In the genomic region with DNA sequence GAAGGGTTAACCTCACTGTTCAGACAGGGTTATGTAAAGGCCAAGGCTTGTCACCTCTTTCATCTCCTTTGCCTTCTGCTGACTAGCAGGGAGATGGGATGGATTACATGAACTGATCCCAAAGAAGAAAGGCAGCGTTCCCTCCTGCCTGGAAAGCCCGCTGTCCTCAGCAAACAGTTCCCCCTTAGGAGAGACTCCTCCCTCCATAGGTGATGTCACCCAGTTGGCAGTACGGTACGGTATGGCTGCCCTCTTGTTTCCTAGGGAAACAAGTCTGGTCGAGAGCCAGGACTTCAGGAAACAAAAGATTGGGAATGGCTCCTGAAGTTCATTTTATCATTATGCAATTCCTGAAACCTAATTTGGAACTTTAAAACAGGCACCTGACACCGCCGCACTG, we compare ENCODE assay signal across 9 mouse cellular contexts. TPM values are rescaled to one million over a fixed set of nuclear protein-coding genes. Genes with fewer than 3 reads are reported as not detected.
DNase-seq lines count a peak whose midpoint lies in the region; ATAC-seq lines count a peak whose summit lies in the region.
"Had no signal": no experiment of that assay in that cellular context is flagged by ENCODE, and none has a peak within 500 bp of the region (broad histone marks: within the 10 kb centered on the region; RNA-seq: fewer than 3 reads in every experiment).

No protein-coding gene starts in this region.

- no peaks in the 10 kb centered on the region for H3K9me3 ChIP-seq in kidney, embryonic 16.5 days (ENCODE audit: low read length)
- H3K9me3 ChIP-seq in embryonic facial prominence, embryonic 13.5 days: no peaks in the 10 kb centered on the region
- H3K9me3 ChIP-seq: lung, embryonic 15.5 days had no signal

- 0 out of 2 replicates have a peak, but pooled peaks have one; percentile 52 for ATAC-seq in kidney, embryonic 16.5 days (ENCODE audit: low FRiP score, low TSS enrichment)
- no peak for ATAC-seq in embryonic facial prominence, embryonic 13.5 days (ENCODE audit: insufficient number of reproducible peaks, insufficient read depth, low FRiP score, low TSS enrichment, low read depth)

- H3K9ac ChIP-seq in kidney, embryonic 16.5 days (replicated peaks; ENCODE audit: low read length): no peak overlapping the region
- 0 out of 2 replicates have a peak overlapping the region, but pooled peaks have one; percentile 32 for H3K9ac ChIP-seq in embryonic facial prominence, embryonic 13.5 days
- H3K9ac ChIP-seq: lung, embryonic 15.5 days had no signal

- no peak overlapping the region for H3K4me3 ChIP-seq in kidney, embryonic 16.5 days (ENCODE audit: low read length)
- H3K4me3 ChIP-seq in embryonic facial prominence, embryonic 13.5 days: no peak overlapping the region
- H3K4me3 ChIP-seq: lung, embryonic 15.5 days had no signal

- no peak overlapping the region for H3K4me2 ChIP-seq in kidney, embryonic 16.5 days (replicated peaks; ENCODE audit: low read depth, low read length)
- no peak overlapping the region for H3K4me2 ChIP-seq in embryonic facial prominence, embryonic 13.5 days
- H3K4me2 ChIP-seq: lung, embryonic 15.5 days had no signal

- peak; percentile 41 to 54 for DNase-seq in adrenal gland, postnatal 36 days
- no peak for DNase-seq in adrenal gland, adult 2 months
- no peak for DNase-seq in kidney, adult 9 months
- peak; percentile 31 for DNase-seq in lung, postnatal 25 days (ENCODE audit: low spot score)
- DNase-seq in urinary bladder, postnatal 25 days (ENCODE audit: low spot score): no peak
- no peak for DNase-seq in left cerebral cortex, adult 9 months (ENCODE audit: low spot score in 2 of 2)

- H3K27me3 ChIP-seq in kidney, embryonic 16.5 days (ENCODE audit: insufficient read depth, low read length): no peaks in the 10 kb centered on the region
- H3K27me3 ChIP-seq in embryonic facial prominence, embryonic 13.5 days: no peaks in the 10 kb centered on the region
- H3K27me3 ChIP-seq: lung, embryonic 15.5 days had no signal

- H3K4me1 ChIP-seq in kidney, embryonic 16.5 days (ENCODE audit: insufficient read depth, low read length): peaks cover 22% of the 10 kb centered on the region
- H3K4me1 ChIP-seq in embryonic facial prominence, embryonic 13.5 days: peaks cover 37% of the 10 kb centered on the region

- 45% methylated on average over 7 of the region's 7 CpGs for WGBS in kidney, embryonic 16.5 days
- WGBS in embryonic facial prominence, embryonic 13.5 days: 59% methylated on average over 7 of the region's 7 CpGs

- peaks cover 10% of the 10 kb centered on the region; the same call in 1 of the 2 replicates for H3K36me3 ChIP-seq in kidney, embryonic 16.5 days (ENCODE audit: insufficient read depth, low read length)
- H3K36me3 ChIP-seq in embryonic facial prominence, embryonic 13.5 days: peaks cover 10% of the 10 kb centered on the region; the same call in 1 of the 2 replicates

- H3K27ac ChIP-seq in kidney, embryonic 16.5 days (ENCODE audit: low read length): no peak overlapping the region
- no peak overlapping the region for H3K27ac ChIP-seq in embryonic facial prominence, embryonic 13.5 days
- H3K27ac ChIP-seq: lung, embryonic 15.5 days had no signal

RNA-seq across cellular contexts. Expression of gene Enoph1, which starts 8.1 kb away (rescaled TPM):
- total RNA-seq in adrenal gland, postnatal 36 days (2021): 10 to 100 TPM; 33.2 to 36.6 TPM
- total RNA-seq in adrenal gland, adult 2 months (2021): 10 to 100 TPM; 26.5 to 35.8 TPM
- polyA plus RNA-seq in adrenal gland, adult 2 months (2012; rRNA removed): 54.3 and 58.6 TPM in 2 replicates
- polyA plus RNA-seq in kidney, embryonic 16.5 days (2015; fragmentation: Nextera tagmentation; extraction: Ambion mirVana): 47.7 and 52.1 TPM in 2 replicates
- polyA plus RNA-seq in embryonic facial prominence, embryonic 13.5 days (2015; fragmentation: Nextera tagmentation; extraction: Ambion mirVana): 46.1 and 49.0 TPM in 2 replicates

RNA-seq across cellular contexts. Expression of gene Hnrnpdl, which starts 8.4 kb away (rescaled TPM):
- 100 to 1,000 TPM; 109 to 118 TPM for total RNA-seq in adrenal gland, postnatal 36 days (2021)
- total RNA-seq in adrenal gland, adult 2 months (2021): 100 to 1,000 TPM; 100 to 114 TPM
- polyA plus RNA-seq in adrenal gland, adult 2 months (2012; rRNA removed): 70.4 and 79.3 TPM in 2 replicates
- polyA plus RNA-seq in kidney, embryonic 16.5 days (2015; fragmentation: Nextera tagmentation; extraction: Ambion mirVana): 153 and 162 TPM in 2 replicates
- 213 and 218 TPM in 2 replicates for polyA plus RNA-seq in embryonic facial prominence, embryonic 13.5 days (2015; fragmentation: Nextera tagmentation; extraction: Ambion mirVana)

Comparison
In these comparisons a context has a peak if more than half of its experiments do, and no peak if none do; other contexts are left out.
1. DNase-seq: peak in adrenal gland, postnatal 36 days (2 of 2) and lung, postnatal 25 days (single experiment); none in adrenal gland, adult 2 months (single experiment), kidney, adult 9 months (single experiment), urinary bladder, postnatal 25 days (single experiment) and left cerebral cortex, adult 9 months (0 of 2).